Mouse (Mus musculus) heart, postnatal 0 days (tissue): Measurements from ENCODE around the gene Ovol3. TPM values are rescaled to one million over a fixed set of nuclear protein-coding genes. Genes with fewer than 3 reads are reported as not detected.
"Not testable (repeated sequence)": the region's sequence is repeated elsewhere in the genome, so short reads cannot be mapped to it uniquely, and the experiment has no call there.

Experiments used
- ATAC-seq: fragments of 200-750 bp; cut with Nextera tagmentation; 2 replicates; pipeline ENCODE4 v1.8.0; 2017; ENCODE audit warnings: low read depth, moderate number of reproducible peaks, moderate library complexity; ENCODE audit not compliant: insufficient read depth
- DNase-seq: peaks from one replicate; pipeline ENCODE4 v3.0.0-alpha.2; 2016; ENCODE audit warnings: low spot score
- H3K27ac ChIP-seq: fragments of 300-500 bp; sonication (generic); 2 replicates; pipeline ENCODE4 v1.5.1; 2014; ENCODE audit warnings: low read depth, mild to moderate bottlenecking
- H3K27me3 ChIP-seq: fragments of 300-500 bp; sonication (generic); 2 replicates; pipeline ENCODE4 v1.6.1; 2014; ENCODE audit warnings: low read length, mixed read lengths; ENCODE audit not compliant: control insufficient read depth, insufficient read depth
- H3K36me3 ChIP-seq: fragments of 300-500 bp; sonication (generic); replicated peaks from 2 replicates; pipeline ENCODE4 v1.6.1; 2014; ENCODE audit warnings: low read length, mixed read lengths; ENCODE audit not compliant: control insufficient read depth, insufficient read depth
- H3K4me1 ChIP-seq: fragments of 300-500 bp; sonication (generic); 2 replicates; pipeline ENCODE4 v1.6.1; 2014; ENCODE audit warnings: antibody characterized with exemption; ENCODE audit not compliant: control insufficient read depth, insufficient read depth
- H3K4me2 ChIP-seq: fragments of 300-500 bp; sonication (generic); 2 replicates; pipeline ENCODE4 v1.6.1; 2014; ENCODE audit warnings: low read depth, mild to moderate bottlenecking, low read length, moderate library complexity
- H3K4me3 ChIP-seq: fragments of 300-500 bp; sonication (generic); 2 replicates; pipeline ENCODE4 v1.5.1; 2014; ENCODE audit warnings: low read depth, low read length
- H3K9ac ChIP-seq: fragments of 300-500 bp; sonication (generic); replicated peaks from 2 replicates; pipeline ENCODE4 v1.6.1; 2014; ENCODE audit warnings: low read depth, low read length, mixed read lengths
- H3K9me3 ChIP-seq: fragments of 300-500 bp; sonication (generic); replicated peaks from 2 replicates; pipeline ENCODE4 v1.6.1; 2016; ENCODE audit warnings: low read length; ENCODE audit not compliant: control insufficient read depth
- CTCF ChIP-seq: IDR thresholded peaks from 2 replicates; pipeline ENCODE4 v1.5.1; 2016; ENCODE audit warnings: antibody characterized with exemption, control low read depth, low read depth
- EP300 ChIP-seq: IDR thresholded peaks from 2 replicates; pipeline ENCODE4 v1.6.1; 2016; ENCODE audit warnings: antibody characterized with exemption, low read depth
- WGBS: fragments of 180-500 bp; shearing (Covaris S2); extraction: QIAGEN DNeasy Blood & Tissue Kit; methylation state at CpG from one replicate; pipeline ENCODE4 v1.1.7; 2014; 5-methylcytosine and 5-hydroxymethylcytosine counted together
- polyA plus RNA-seq: library from polyadenylated mRNA; unstranded; fragments of >200 nt; fragmentation: Nextera tagmentation; extraction: Ambion mirVana; gene quantifications from 2 replicates; pipeline ENCODE4 v1.2.1, GENCODE M21; 2015
- total RNA-seq: library from RNA; depleted of rRNA; stranded (reverse); fragments of >200 nt; gene quantifications from 2 replicates; pipeline ENCODE4 v1.2.3, GENCODE M21; 2014; ENCODE audit warnings: low replicate concordance

Gene Ovol3
- total and polyA plus RNA-seq, 2 experiments from 2014 or later = not detected

GRCm38 (mm10) chr7:30216723-30217151 lies 18.8 kb downstream of the Ovol3 start:
- no peaks in the 10 kb centered on the region for H3K27me3 ChIP-seq
- H3K4me3 ChIP-seq = no peak overlapping the region
- H3K9ac ChIP-seq = no peak overlapping the region
- ATAC-seq = peak; percentile 71
- 0 out of 2 replicates have a peak, but pooled peaks cover 9% of the 10 kb centered on the region for H3K4me1 ChIP-seq
- H3K9me3 ChIP-seq = no peaks in the 10 kb centered on the region
- DNase-seq = peak; percentile 82
- TF ChIP-seq EP300 = no peak
- TF ChIP-seq CTCF = peak; percentile 98
- WGBS = under 1% methylated on average over 16 of the region's 16 CpGs
- H3K27ac ChIP-seq = no peak overlapping the region
- peak overlapping the region; percentile 39; the same call in 1 of the 2 replicates for H3K4me2 ChIP-seq
- H3K36me3 ChIP-seq = no peaks in the 10 kb centered on the region

GRCm38 (mm10) chr7:30215875-30216274 lies 19.6 kb downstream of the Ovol3 start:
- Histone ChIP-seq H3K4me2 (no peak overlapping the region), H3K27ac (no peak overlapping the region), H3K4me1 (0 out of 2 replicates have a peak, but pooled peaks cover 9% of the 10 kb centered on the region), H3K9me3 (no peaks in the 10 kb centered on the region), H3K36me3 (no peaks in the 10 kb centered on the region), H3K9ac (no peak overlapping the region), H3K4me3 (no peak overlapping the region), H3K27me3 (no peaks in the 10 kb centered on the region)
- TF ChIP-seq EP300 = no peak
- TF ChIP-seq CTCF = no peak
- no peak for ATAC-seq
- no peak for DNase-seq
- 78% methylated on average over 3 of the region's 3 CpGs for WGBS

GRCm38 (mm10) chr7:30213881-30214280 lies 21.6 kb downstream of the Ovol3 start:
- Histone ChIP-seq H3K27me3 (no peaks in the 10 kb centered on the region), H3K36me3 (no peaks in the 10 kb centered on the region), H3K9me3 (no peaks in the 10 kb centered on the region), H3K4me3 (no peak overlapping the region), H3K4me1 (no peaks in the 10 kb centered on the region), H3K4me2 (no peak overlapping the region), H3K27ac (no peak overlapping the region), H3K9ac (no peak overlapping the region)
- 68% methylated on average over 3 of the region's 3 CpGs for WGBS
- TF ChIP-seq EP300 (no peak), CTCF (no peak)
- DNase-seq (no peak), ATAC-seq (no peak)

GRCm38 (mm10) chr7:30211025-30211424 lies 24.5 kb downstream of the Ovol3 start:
- H3K9me3 ChIP-seq = no peaks in the 10 kb centered on the region
- no peak overlapping the region for H3K4me3 ChIP-seq
- H3K9ac ChIP-seq = no peak overlapping the region
- H3K4me1 ChIP-seq = no peaks in the 10 kb centered on the region
- DNase-seq = no peak
- no peak overlapping the region for H3K27ac ChIP-seq
- TF ChIP-seq EP300 (no peak), CTCF (no peak)
- 28% methylated on average over 4 of the region's 4 CpGs for WGBS
- ATAC-seq = no peak
- H3K27me3 ChIP-seq = no peaks in the 10 kb centered on the region
- H3K36me3 ChIP-seq = no peaks in the 10 kb centered on the region
- H3K4me2 ChIP-seq = no peak overlapping the region

- not testable (repeated sequence) for H3K4me2 ChIP-seq, ATAC-seq, H3K36me3 ChIP-seq, H3K27ac ChIP-seq, H3K4me3 ChIP-seq, DNase-seq, H3K4me1 ChIP-seq, H3K9me3 ChIP-seq, H3K9ac ChIP-seq, H3K27me3 ChIP-seq
- WGBS = 49% methylated on average over 5 of the region's 5 CpGs
Observed at GRCm38 (mm10) chr7:30206364-30206763, 29.2 kb downstream of the Ovol3 start.

- H3K4me3 ChIP-seq = no peak overlapping the region
Observed at GRCm38 (mm10) chr7:30205383-30205782, 30.1 kb downstream of the Ovol3 start.

More at GRCm38 (mm10) chr7:30205383-30205782, 30.1 kb downstream of the Ovol3 start:
- TF ChIP-seq EP300 = no peak
- peak; percentile 90 for TF ChIP-seq CTCF
- Histone ChIP-seq H3K4me1 (peaks cover 7% of the 10 kb centered on the region; the same call in 1 of the 2 replicates), H3K27me3 (no peaks in the 10 kb centered on the region), H3K9me3 (no peaks in the 10 kb centered on the region), H3K9ac (no peak overlapping the region), H3K4me2 (no peak overlapping the region), H3K36me3 (no peaks in the 10 kb centered on the region), H3K27ac (no peak overlapping the region)
- no peak for ATAC-seq
- DNase-seq = peak; percentile 46
- 4% methylated on average over 2 of the region's 2 CpGs for WGBS
